Mouse (Mus musculus) kidney, postnatal 0 days (tissue): ENCODE measurements around the gene Lcorl. TPM values are rescaled to one million over a fixed set of nuclear protein-coding genes. Genes with fewer than 3 reads are reported as not detected.
"Not testable (repeated sequence)": the region's sequence is repeated elsewhere in the genome, so short reads cannot be mapped to it uniquely, and the experiment has no call there.

ENCODE experiments used
- ATAC-seq: fragments of 200-750 bp; cut with Nextera tagmentation; replicated peaks from 2 replicates; pipeline ENCODE4 v1.8.0; 2017; ENCODE audit warnings: low read depth, moderate number of reproducible peaks, moderate TSS enrichment, moderate library complexity; ENCODE audit not compliant: low FRiP score
- DNase-seq: peaks from one replicate; pipeline ENCODE4 v3.0.0-alpha.2; 2016; ENCODE audit warnings: low spot score
- H3K27ac ChIP-seq: fragments of 300-500 bp; sonication (generic); 2 replicates; pipeline ENCODE4 v1.5.1; 2014; ENCODE audit warnings: mild to moderate bottlenecking
- H3K27me3 ChIP-seq: fragments of 300-500 bp; sonication (generic); 2 replicates; pipeline ENCODE4 v1.6.1; 2014; ENCODE audit warnings: low read length, mixed read lengths; ENCODE audit not compliant: insufficient read depth
- H3K36me3 ChIP-seq: fragments of 300-500 bp; sonication (generic); 2 replicates; pipeline ENCODE4 v1.6.1; 2014; ENCODE audit warnings: low read length, mixed read lengths; ENCODE audit not compliant: insufficient read depth
- H3K4me1 ChIP-seq: fragments of 300-500 bp; sonication (generic); replicated peaks from 2 replicates; pipeline ENCODE4 v1.6.1; 2014; ENCODE audit warnings: antibody characterized with exemption, low read length, mixed read lengths; ENCODE audit not compliant: insufficient read depth
- H3K4me2 ChIP-seq: fragments of 300-500 bp; sonication (generic); 2 replicates; pipeline ENCODE4 v1.6.1; 2014; ENCODE audit warnings: mild to moderate bottlenecking, low read length, moderate library complexity, mixed read lengths
- H3K4me3 ChIP-seq: fragments of 300-500 bp; sonication (generic); replicated peaks from 2 replicates; pipeline ENCODE4 v1.5.1; 2014; ENCODE audit warnings: low read depth, low read length
- H3K9ac ChIP-seq: fragments of 300-500 bp; sonication (generic); 2 replicates; pipeline ENCODE4 v1.6.1; 2014; ENCODE audit warnings: low read depth, low read length
- H3K9me3 ChIP-seq: fragments of 300-500 bp; sonication (generic); replicated peaks from 2 replicates; pipeline ENCODE4 v1.6.1; 2016; ENCODE audit warnings: low read length, inconsistent platforms, mixed read lengths
- CTCF ChIP-seq: IDR thresholded peaks from 2 replicates; pipeline ENCODE4 v1.5.1; 2016; ENCODE audit warnings: antibody characterized with exemption, low read depth, mild to moderate bottlenecking, moderate library complexity
- WGBS: fragments of 180-500 bp; shearing (Covaris S2); extraction: QIAGEN DNeasy Blood & Tissue Kit; methylation state at CpG from one replicate; pipeline ENCODE4 v1.1.7; 2014; 5-methylcytosine and 5-hydroxymethylcytosine counted together
- polyA plus RNA-seq: library from polyadenylated mRNA; unstranded; fragments of >200 nt; fragmentation: Nextera tagmentation; extraction: Ambion mirVana; gene quantifications from 2 replicates; pipeline ENCODE4 v1.2.1, GENCODE M21; 2015

Lcorl gene
- polyA plus RNA-seq, 1 experiment from 2014 or later: 23.1 TPM

- Histone ChIP-seq H3K4me1 (no peaks in the 10 kb centered on the region), H3K9ac (peak overlapping the region; percentile 73), H3K9me3 (no peaks in the 10 kb centered on the region), H3K36me3 (no peaks in the 10 kb centered on the region), H3K4me2 (peak overlapping the region; percentile 91), H3K27ac (peak overlapping the region; percentile 63; the same call in 1 of the 2 replicates), H3K4me3 (peak overlapping the region; percentile 91), H3K27me3 (no peaks in the 10 kb centered on the region)
- under 1% methylated on average over 13 of the region's 13 CpGs for WGBS
- ATAC-seq: no peak
- no peak for TF ChIP-seq CTCF
- peak; percentile 27 for DNase-seq
Measured at GRCm38 (mm10) chr5:45670280-45670670, 187.1 kb downstream of the Lcorl start.

- TF ChIP-seq CTCF: 0 out of 2 replicates have a peak, but pooled peaks have one; percentile 4
- H3K9me3 ChIP-seq: no peaks in the 10 kb centered on the region
- WGBS: under 1% methylated on average over 66 of the region's 66 CpGs
- H3K4me2 ChIP-seq: peak within 1 kb of the TSS; percentile 91
- H3K36me3 ChIP-seq: no peaks in the 10 kb centered on the region
- peak within 1 kb of the TSS; percentile 83 for H3K27ac ChIP-seq
- peak; percentile 100 for ATAC-seq
- peak within 1 kb of the TSS; percentile 78 for H3K9ac ChIP-seq
- H3K27me3 ChIP-seq: no peaks in the 10 kb centered on the region
- peak; percentile 100 for DNase-seq
- peak within 1 kb of the TSS; percentile 91 for H3K4me3 ChIP-seq
- H3K4me1 ChIP-seq: no peaks in the 10 kb centered on the region
Measured at GRCm38 (mm10) chr5:45669598-45670279, 187.7 kb downstream of the Lcorl start, which contains the start of gene Ncapg. Ncapg (plus strand) TSS chr5:45669919.

GRCm38 (mm10) chr5:45669234-45669597, 188.2 kb downstream of the Lcorl start:
- under 1% methylated on average over 27 of the region's 27 CpGs for WGBS
- no peak for TF ChIP-seq CTCF
- H3K9me3 ChIP-seq: no peaks in the 10 kb centered on the region
- no peaks in the 10 kb centered on the region for H3K36me3 ChIP-seq
- H3K9ac ChIP-seq: peak overlapping the region; percentile 78
- DNase-seq (peak; percentile 55), ATAC-seq (peak; percentile 73)
- peak overlapping the region; percentile 83 for H3K27ac ChIP-seq
- no peaks in the 10 kb centered on the region for H3K27me3 ChIP-seq
- H3K4me1 ChIP-seq: no peaks in the 10 kb centered on the region
- peak overlapping the region; percentile 91 for H3K4me3 ChIP-seq
- H3K4me2 ChIP-seq: peak overlapping the region; percentile 91

- Histone ChIP-seq H3K9me3 (no peaks in the 10 kb centered on the region), H3K4me1 (no peaks in the 10 kb centered on the region), H3K36me3 (no peaks in the 10 kb centered on the region), H3K27ac (peak overlapping the region; percentile 83), H3K4me2 (peak overlapping the region; percentile 91), H3K9ac (peak overlapping the region; percentile 78), H3K4me3 (peak overlapping the region; percentile 91), H3K27me3 (no peaks in the 10 kb centered on the region)
- 1% methylated on average over 3 of the region's 3 CpGs for WGBS
- ATAC-seq (no peak), DNase-seq (no peak)
- TF ChIP-seq CTCF: no peak
Measured at GRCm38 (mm10) chr5:45668831-45669230, 188.6 kb downstream of the Lcorl start.

- Histone ChIP-seq H3K9ac (no peak overlapping the region), H3K4me1 (no peaks in the 10 kb centered on the region), H3K36me3 (no peaks in the 10 kb centered on the region), H3K4me3 (peak overlapping the region; percentile 91; the same call in 1 of the 2 replicates), H3K27me3 (no peaks in the 10 kb centered on the region), H3K9me3 (no peaks in the 10 kb centered on the region), H3K4me2 (peak overlapping the region; percentile 91; the same call in 1 of the 2 replicates), H3K27ac (no peak overlapping the region)
- WGBS: 25% methylated on average over 3 of the region's 3 CpGs
- TF ChIP-seq CTCF: peak; percentile 70
- ATAC-seq (no peak), DNase-seq (peak; percentile 78)
Measured at GRCm38 (mm10) chr5:45668324-45668723, 189.1 kb downstream of the Lcorl start.

GRCm38 (mm10) chr5:45658406-45658805, 199.0 kb downstream of the Lcorl start:
- not testable (repeated sequence) for H3K4me2 ChIP-seq, ATAC-seq, H3K4me3 ChIP-seq, DNase-seq, H3K27me3 ChIP-seq, H3K9ac ChIP-seq, H3K27ac ChIP-seq, H3K4me1 ChIP-seq, H3K9me3 ChIP-seq, H3K36me3 ChIP-seq
- WGBS: 96% methylated on average over 13 of the region's 13 CpGs
